9 mouse cellular contexts compared by ENCODE assay signal in genomic region chr8:121905420-121905819, GRCm38 (mm10). TPM values are rescaled to one million over a fixed set of nuclear protein-coding genes. Genes with fewer than 3 reads are reported as not detected.
DNase-seq lines count a peak whose midpoint lies in the region; ATAC-seq and TF ChIP-seq lines count a peak whose summit lies in the region.
"Had no signal": no experiment of that assay in that cellular context is flagged by ENCODE, and none has a peak within 500 bp of the region (broad histone marks: within the 10 kb centered on the region; RNA-seq: fewer than 3 reads in every experiment).

No protein-coding gene starts in this region.

- H3K27ac ChIP-seq in heart, embryonic 10.5 days = no peak overlapping the region
- H3K27ac ChIP-seq in forebrain, embryonic 16.5 days (ENCODE audit: low read length) = no peak overlapping the region
- no peak overlapping the region for H3K27ac ChIP-seq in liver, postnatal 0 days (ENCODE audit: low read depth)

- peaks cover 13% of the 10 kb centered on the region; the same call in 1 of the 2 replicates for H3K27me3 ChIP-seq in heart, embryonic 10.5 days (ENCODE audit: insufficient read depth, poor library complexity, severe bottlenecking)
- no peaks in the 10 kb centered on the region for H3K27me3 ChIP-seq in E14TG2a.4 (ENCODE audit: insufficient read depth, low read length)
- no peaks in the 10 kb centered on the region for H3K27me3 ChIP-seq in forebrain, embryonic 16.5 days (replicated peaks; ENCODE audit: control insufficient read depth, insufficient read depth, low read length)
- no peaks in the 10 kb centered on the region for H3K27me3 ChIP-seq in liver, postnatal 0 days (ENCODE audit: insufficient read depth, low read length)

- H3K9me3 ChIP-seq in heart, embryonic 10.5 days = no peaks in the 10 kb centered on the region
- no peaks in the 10 kb centered on the region for H3K9me3 ChIP-seq in E14TG2a.4 (ENCODE audit: low read length)
- no peaks in the 10 kb centered on the region for H3K9me3 ChIP-seq in forebrain, embryonic 16.5 days (ENCODE audit: control insufficient read depth, low read length)
- no peaks in the 10 kb centered on the region for H3K9me3 ChIP-seq in liver, postnatal 0 days (ENCODE audit: low read length)

- H3K4me2 ChIP-seq in forebrain, embryonic 16.5 days (ENCODE audit: low read length) = peak overlapping the region; percentile 96
- peak overlapping the region; percentile 99 for H3K4me2 ChIP-seq in liver, postnatal 0 days (ENCODE audit: low read depth, low read length)

- WGBS in heart, embryonic 10.5 days = 60% methylated on average over 1 of the region's 1 CpGs
- 44% methylated on average over 1 of the region's 1 CpGs for WGBS in forebrain, embryonic 16.5 days
- WGBS in liver, postnatal 0 days (ENCODE audit: insufficient replicate concordance) = 48% methylated on average over 1 of the region's 1 CpGs

- H3K36me3 ChIP-seq in heart, embryonic 10.5 days = no peaks in the 10 kb centered on the region
- H3K36me3 ChIP-seq in E14TG2a.4 (ENCODE audit: insufficient read depth, low read length) = peaks cover 58% of the 10 kb centered on the region
- no peaks in the 10 kb centered on the region for H3K36me3 ChIP-seq in forebrain, embryonic 16.5 days (ENCODE audit: control insufficient read depth, insufficient read depth)
- H3K36me3 ChIP-seq in liver, postnatal 0 days (replicated peaks; ENCODE audit: insufficient read depth, low read length) = no peaks in the 10 kb centered on the region

- H3K9ac ChIP-seq in forebrain, embryonic 16.5 days (replicated peaks; ENCODE audit: low read depth, low read length) = peak overlapping the region; percentile 12; the same call in 1 of the 2 replicates
- H3K9ac ChIP-seq in liver, postnatal 0 days (replicated peaks) = peak overlapping the region; percentile 83

- TF ChIP-seq EP300 in liver, postnatal 0 days (IDR thresholded peaks at IDR 0.05; ENCODE audit: low read depth) = no peak

- no peak for ATAC-seq in forebrain, embryonic 16.5 days
- ATAC-seq in liver, postnatal 0 days = no peak

- H3K4me1 ChIP-seq in heart, embryonic 10.5 days = peaks cover 73% of the 10 kb centered on the region
- H3K4me1 ChIP-seq in E14TG2a.4 (replicated peaks; ENCODE audit: low read depth, low read length) = peaks cover 87% of the 10 kb centered on the region
- H3K4me1 ChIP-seq in forebrain, embryonic 16.5 days (replicated peaks; ENCODE audit: control insufficient read depth, insufficient read depth, low read length) = peaks cover 22% of the 10 kb centered on the region
- peaks cover 33% of the 10 kb centered on the region for H3K4me1 ChIP-seq in liver, postnatal 0 days (ENCODE audit: insufficient read depth)

- no peak for DNase-seq in heart, embryonic 10.5 days (ENCODE audit: low spot score)
- DNase-seq in heart, postnatal 25 days (ENCODE audit: low spot score) = no peak
- DNase-seq in liver, postnatal 0 days = no peak
- no peak for DNase-seq in MN1 (ENCODE audit: low spot score)
- no peak for DNase-seq in left cerebral cortex, postnatal 10 days (ENCODE audit: extremely low spot score in 1 of 2, low spot score in 2 of 2)
- no peak for DNase-seq in frontal cortex, postnatal 14 days (ENCODE audit: low spot score in 2 of 2)
- DNase-seq: cerebellum, postnatal 36 days had no signal

- TF ChIP-seq CTCF in E14TG2a.4 (conservative IDR thresholded peaks at IDR 0.05; ENCODE audit: low read length) = no peak
- TF ChIP-seq CTCF in liver, postnatal 0 days (IDR thresholded peaks at IDR 0.05; ENCODE audit: low read depth) = no peak

- intact Hi-C loops in heart, postnatal 25 days (cut with DNase I) = no loop called here
- intact Hi-C loops in left cerebral cortex, postnatal 10 days (cut with DNase I) = loop anchor here (5.0 kb wide), 1 partner anchor 33 kb away; no protein-coding TSS in a partner anchor

- peak overlapping the region; percentile 83 for H3K4me3 ChIP-seq in heart, embryonic 10.5 days
- peak overlapping the region; percentile 94 for H3K4me3 ChIP-seq in E14TG2a.4 (replicated peaks; ENCODE audit: low read length)
- peak overlapping the region; percentile 55 for H3K4me3 ChIP-seq in forebrain, embryonic 16.5 days (replicated peaks; ENCODE audit: low read length)
- H3K4me3 ChIP-seq in liver, postnatal 0 days (ENCODE audit: low read depth, low read length) = peak overlapping the region; percentile 97

RNA-seq across cellular contexts. Expression of gene Slc7a5, which starts 2.1 kb away (rescaled TPM):
- 18.7 and 20.9 TPM in 2 replicates for polyA plus RNA-seq in heart, embryonic 10.5 days (2016; fragmentation: Nextera tagmentation; extraction: Ambion mirVana)
- total RNA-seq in heart, postnatal 25 days (2021) = 1 to 10 TPM; 3.2 to 4.9 TPM
- 44.1 and 47.5 TPM in 2 replicates for polyA plus RNA-seq in forebrain, embryonic 16.5 days (2015; fragmentation: Nextera tagmentation; extraction: Ambion mirVana)
- polyA plus RNA-seq in liver, postnatal 0 days (2015; fragmentation: Nextera tagmentation; extraction: Ambion mirVana) = 10.5 and 10.8 TPM in 2 replicates
- total RNA-seq in left cerebral cortex, postnatal 10 days (2021) = 100 to 1,000 TPM; 132 to 155 TPM

RNA-seq across cellular contexts. Expression of gene Car5a, which starts 39.3 kb away (rescaled TPM):
- polyA plus RNA-seq in heart, embryonic 10.5 days (2016; fragmentation: Nextera tagmentation; extraction: Ambion mirVana) = not detected in 2 replicates
- total RNA-seq in heart, postnatal 25 days (2021) = not detected
- polyA plus RNA-seq in forebrain, embryonic 16.5 days (2015; fragmentation: Nextera tagmentation; extraction: Ambion mirVana) = 0.50 and 0.72 TPM in 2 replicates
- polyA plus RNA-seq in liver, postnatal 0 days (2015; fragmentation: Nextera tagmentation; extraction: Ambion mirVana) = 5.9 and 9.6 TPM in 2 replicates
- not detected for total RNA-seq in left cerebral cortex, postnatal 10 days (2021)

RNA-seq across cellular contexts. Expression of gene Banp, which starts 44.1 kb away (rescaled TPM):
- 35.8 and 58.5 TPM in 2 replicates for polyA plus RNA-seq in heart, embryonic 10.5 days (2016; fragmentation: Nextera tagmentation; extraction: Ambion mirVana)
- total RNA-seq in heart, postnatal 25 days (2021) = 10 to 100 TPM; 15.0 to 26.5 TPM
- 68.4 and 69.9 TPM in 2 replicates for polyA plus RNA-seq in forebrain, embryonic 16.5 days (2015; fragmentation: Nextera tagmentation; extraction: Ambion mirVana)
- 7.6 and 7.9 TPM in 2 replicates for polyA plus RNA-seq in liver, postnatal 0 days (2015; fragmentation: Nextera tagmentation; extraction: Ambion mirVana)
- total RNA-seq in left cerebral cortex, postnatal 10 days (2021) = 10 to 100 TPM; 20.8 to 22.7 TPM
